Mouse (Mus musculus) erythroblast, embryonic 14.5 days (primary cell): ENCODE measurements around the gene Med12. TPM values are rescaled to one million over a fixed set of nuclear protein-coding genes. Genes with fewer than 3 reads are reported as not detected.
"Not testable (repeated sequence)": the region's sequence is repeated elsewhere in the genome, so short reads cannot be mapped to it uniquely, and the experiment has no call there.

Experiments used
- H3K27me3 ChIP-seq: 2 replicates; pipeline ENCODE4 v1.6.1; 2012; ENCODE audit warnings: inconsistent platforms; ENCODE audit not compliant: control insufficient read depth
- H3K36me3 ChIP-seq: 2 replicates; pipeline ENCODE4 v1.6.1; 2012; ENCODE audit warnings: mild to moderate bottlenecking, inconsistent platforms; ENCODE audit not compliant: control insufficient read depth
- H3K4me1 ChIP-seq: 2 replicates; pipeline ENCODE4 v1.6.1; 2012; ENCODE audit warnings: inconsistent platforms; ENCODE audit not compliant: control insufficient read depth
- H3K4me3 ChIP-seq: replicated peaks from 2 replicates; pipeline ENCODE3; 2012; ENCODE audit warnings: moderate library complexity, mild to moderate bottlenecking, inconsistent platforms
- H3K9me3 ChIP-seq: 2 replicates; pipeline ENCODE4 v1.6.1; 2012; ENCODE audit warnings: low read length, inconsistent platforms, mixed read lengths; ENCODE audit not compliant: control insufficient read depth
- GATA1 ChIP-seq: IDR thresholded peaks from 2 replicates; pipeline ENCODE4 v1.6.1; 2012; ENCODE audit warnings: low read length, inconsistent platforms, mixed read lengths
- TAL1 ChIP-seq: IDR thresholded peaks from 3 replicates; pipeline ENCODE4 v1.6.1; 2012; ENCODE audit warnings: low read length, inconsistent platforms, mixed read lengths
- polyA plus RNA-seq: library from polyadenylated mRNA; stranded (reverse); fragments of >175 nt; gene quantifications from 2 replicates; pipeline ENCODE4 v1.2.3, GENCODE M21; 2012

Gene Med12
- polyA plus RNA-seq, 1 experiment = 27.4 TPM

GRCm38 (mm10) chrX:101319775-101320174 lies 45.9 kb downstream of the Med12 start:
- Histone ChIP-seq H3K36me3 (no peaks in the 10 kb centered on the region), H3K27me3 (peaks cover 22% of the 10 kb centered on the region), H3K4me3 (no peak overlapping the region), H3K9me3 (no peaks in the 10 kb centered on the region), H3K4me1 (no peaks in the 10 kb centered on the region)
- no peak for TF ChIP-seq GATA1
- TF ChIP-seq TAL1 = no peak

- no peaks in the 10 kb centered on the region for H3K9me3 ChIP-seq
- no peaks in the 10 kb centered on the region for H3K36me3 ChIP-seq
- H3K27me3 ChIP-seq = peaks cover 4% of the 10 kb centered on the region
- H3K4me3 ChIP-seq = no peak overlapping the region
- H3K4me1 ChIP-seq = peaks cover 18% of the 10 kb centered on the region
- TF ChIP-seq TAL1 (no peak), GATA1 (peak; percentile 94)
These were observed 52.4 kb downstream of the Med12 start for GRCm38 (mm10) chrX:101325989-101326899.

GRCm38 (mm10) chrX:101329372-101330028 lies 55.7 kb downstream of the Med12 start:
- Histone ChIP-seq H3K27me3 (no peaks in the 10 kb centered on the region), H3K4me3 (no peak overlapping the region), H3K36me3 (no peaks in the 10 kb centered on the region), H3K9me3 (no peaks in the 10 kb centered on the region), H3K4me1 (peaks cover 38% of the 10 kb centered on the region)
- TF ChIP-seq GATA1 (no peak), TAL1 (no peak)

GRCm38 (mm10) chrX:101332031-101332374 lies 58.2 kb downstream of the Med12 start:
- TF ChIP-seq TAL1 (no peak), GATA1 (no peak)
- H3K36me3 ChIP-seq = no peaks in the 10 kb centered on the region
- no peaks in the 10 kb centered on the region for H3K27me3 ChIP-seq
- peaks cover 30% of the 10 kb centered on the region for H3K4me1 ChIP-seq
- H3K4me3 ChIP-seq = peak overlapping the region; percentile 74
- H3K9me3 ChIP-seq = no peaks in the 10 kb centered on the region

GRCm38 (mm10) chrX:101332375-101333211 lies 58.8 kb downstream of the Med12 start:
- Histone ChIP-seq H3K36me3 (no peaks in the 10 kb centered on the region), H3K4me1 (peaks cover 30% of the 10 kb centered on the region), H3K4me3 (peak overlapping the region; percentile 74), H3K27me3 (no peaks in the 10 kb centered on the region), H3K9me3 (no peaks in the 10 kb centered on the region)
- no peak for TF ChIP-seq GATA1
- TF ChIP-seq TAL1 = no peak

GRCm38 (mm10) chrX:101334606-101335005 lies 60.8 kb downstream of the Med12 start:
- TF ChIP-seq GATA1 (no peak), TAL1 (no peak)
- peaks cover 27% of the 10 kb centered on the region for H3K4me1 ChIP-seq

GRCm38 (mm10) chrX:101338666-101339065 lies 64.8 kb downstream of the Med12 start:
- TF ChIP-seq TAL1 (no peak), GATA1 (no peak)
- no peaks in the 10 kb centered on the region for H3K36me3 ChIP-seq
- peaks cover 5% of the 10 kb centered on the region for H3K4me1 ChIP-seq
- H3K27me3 ChIP-seq = no peaks in the 10 kb centered on the region
- H3K9me3 ChIP-seq = no peaks in the 10 kb centered on the region
- no peak overlapping the region for H3K4me3 ChIP-seq

More at GRCm38 (mm10) chrX:101334606-101335005, 60.8 kb downstream of the Med12 start:
- Histone ChIP-seq H3K36me3 (no peaks in the 10 kb centered on the region), H3K27me3 (no peaks in the 10 kb centered on the region), H3K9me3 (no peaks in the 10 kb centered on the region), H3K4me3 (no peak overlapping the region)

GRCm38 (mm10) chrX:101342837-101343236 lies 69.0 kb downstream of the Med12 start:
- not testable (repeated sequence) for H3K9me3 ChIP-seq, H3K4me1 ChIP-seq, H3K4me3 ChIP-seq, H3K36me3 ChIP-seq, H3K27me3 ChIP-seq

GRCm38 (mm10) chrX:101345456-101345855 lies 71.6 kb downstream of the Med12 start:
- no peak for TF ChIP-seq GATA1
- no peak for TF ChIP-seq TAL1
- Histone ChIP-seq H3K4me1 (no peaks in the 10 kb centered on the region), H3K4me3 (no peak overlapping the region), H3K36me3 (no peaks in the 10 kb centered on the region), H3K9me3 (no peaks in the 10 kb centered on the region), H3K27me3 (no peaks in the 10 kb centered on the region)
